Mouse (Mus musculus) NIH3T3 (cell line): ENCODE measurements around the gene Dhrs4.
A peak's percentile ranks its signal among the peaks of the same experiment; 100 is the strongest.

ENCODE experiments used
- DNase-seq: peaks from one replicate; pipeline ENCODE4 v3.0.0-alpha.2; 2012; ENCODE audit warnings: low read depth

Dhrs4 gene

DNA sequence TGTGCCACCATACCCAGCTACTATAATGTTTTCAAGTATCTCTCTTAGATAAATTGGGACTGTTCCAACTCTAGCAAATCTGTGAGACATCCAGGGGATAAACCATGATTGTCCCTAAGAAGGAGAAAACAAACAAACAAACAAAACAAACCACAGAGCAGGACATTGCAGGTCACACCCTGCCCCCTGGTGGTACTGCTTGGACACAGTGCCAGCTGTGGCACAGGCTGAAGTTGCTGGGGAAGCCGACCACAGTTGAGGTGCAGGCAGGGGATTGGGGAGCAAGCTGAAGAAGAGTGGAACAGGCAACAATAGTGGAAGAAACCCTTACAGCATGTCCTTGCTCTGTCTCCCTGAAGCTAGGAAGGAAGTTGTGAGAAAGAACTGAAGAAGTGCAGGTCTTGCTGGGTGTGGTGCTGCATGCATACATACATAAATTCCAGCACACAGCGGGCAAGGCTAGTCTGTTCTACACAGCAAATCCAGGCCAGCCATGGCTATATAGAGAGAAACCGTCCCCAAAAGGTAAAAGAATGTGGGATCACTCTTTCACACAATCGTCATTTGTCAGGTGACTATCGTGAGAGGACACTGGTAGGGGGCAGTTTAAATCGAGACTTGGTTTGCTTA is 57.7 kb downstream of the Dhrs4 start:
- DNase-seq, result peak; percentile 59
